ENCODE assay signal across 27 mouse cellular contexts in the genomic region with DNA sequence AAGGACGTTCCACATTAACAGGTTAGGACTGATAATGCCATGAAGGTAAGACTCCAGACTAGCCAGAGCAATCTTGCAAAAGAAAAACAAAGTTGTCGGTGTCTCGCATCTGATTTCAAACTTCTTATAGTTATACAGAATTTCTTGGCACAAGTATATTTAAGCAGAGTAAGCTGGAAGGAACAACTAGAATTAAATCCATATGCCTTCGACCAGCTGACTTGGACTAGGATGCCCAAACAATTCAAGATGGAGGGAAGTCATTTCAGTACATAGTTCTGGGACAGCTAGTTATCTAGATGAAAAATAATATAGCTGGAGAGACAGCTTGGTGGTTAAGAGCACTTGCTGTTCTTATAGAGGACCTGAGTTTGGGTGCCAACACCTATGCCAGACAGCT.
"Had no signal": no experiment of that assay in that cellular context is flagged by ENCODE, and none has a peak within 500 bp of the region (broad histone marks: within the 10 kb centered on the region; RNA-seq: fewer than 3 reads in every experiment).

No protein-coding gene starts in this region.

- H3K4me1 ChIP-seq: heart, embryonic 13.5 days; limb, embryonic 12.5 days; liver, embryonic 12.5 days had no signal

- ATAC-seq: hindbrain, postnatal 0 days; intestine, embryonic 16.5 days; liver, embryonic 12.5 days had no signal

- H3K4me3 ChIP-seq: gastrocnemius, adult 2 months; heart, embryonic 13.5 days; heart, embryonic 15.5 days; hindbrain, embryonic 13.5 days; hindbrain, embryonic 15.5 days; kidney, embryonic 15.5 days; limb, embryonic 12.5 days; limb, embryonic 15.5 days; liver, embryonic 12.5 days had no signal

- H3K36me3 ChIP-seq: heart, embryonic 13.5 days; heart, embryonic 15.5 days; hindbrain, embryonic 13.5 days; hindbrain, embryonic 15.5 days; kidney, embryonic 15.5 days; limb, embryonic 12.5 days; limb, embryonic 15.5 days; liver, embryonic 12.5 days had no signal

- H3K27me3 ChIP-seq: heart, embryonic 15.5 days; hindbrain, embryonic 13.5 days; hindbrain, embryonic 15.5 days; kidney, embryonic 15.5 days; limb, embryonic 12.5 days; limb, embryonic 15.5 days had no signal

- H3K9me3 ChIP-seq: heart, embryonic 13.5 days; heart, embryonic 15.5 days; hindbrain, embryonic 13.5 days; hindbrain, embryonic 15.5 days; kidney, embryonic 15.5 days; limb, embryonic 12.5 days; limb, embryonic 15.5 days; liver, embryonic 12.5 days had no signal

- H3K9ac ChIP-seq: heart, embryonic 13.5 days; heart, embryonic 15.5 days; hindbrain, embryonic 13.5 days; hindbrain, embryonic 15.5 days; kidney, embryonic 15.5 days; limb, embryonic 12.5 days; limb, embryonic 15.5 days; liver, embryonic 12.5 days; liver, embryonic 14.5 days had no signal

- DNase-seq: gastrocnemius, adult 2 months; gastrocnemius, postnatal 10 days; gastrocnemius, postnatal 25 days; heart, adult 18-20 months; heart, postnatal 14 days; heart, postnatal 36 days; kidney, adult 11 months; kidney, adult 2 months; kidney, adult 9 months; kidney, postnatal 14 days; kidney, postnatal 36 days; layer of hippocampus, adult 9-11 months; layer of hippocampus, postnatal 36 days; left cerebral cortex, postnatal 4 days had no signal

- H3K4me2 ChIP-seq: heart, embryonic 11.5 days; heart, embryonic 13.5 days; heart, embryonic 15.5 days; hindbrain, embryonic 13.5 days; hindbrain, embryonic 15.5 days; kidney, embryonic 15.5 days; limb, embryonic 12.5 days; limb, embryonic 15.5 days; liver, embryonic 12.5 days had no signal

- H3K27ac ChIP-seq: gastrocnemius, adult 2 months; heart, embryonic 13.5 days; heart, embryonic 15.5 days; hindbrain, embryonic 13.5 days; hindbrain, embryonic 15.5 days; hindbrain, postnatal 0 days; kidney, embryonic 15.5 days; kidney, postnatal 0 days; limb, embryonic 12.5 days; limb, embryonic 15.5 days; liver, embryonic 12.5 days; liver, embryonic 14.5 days had no signal
